Mouse (Mus musculus): ENCODE results near the gene Fam69b.

- TF ChIP-seq POLR2A (IDR thresholded peaks at IDR 0.05; ENCODE audit: control insufficient read depth, low read depth, low read length) (no peak), CTCF (IDR thresholded peaks at IDR 0.05; ENCODE audit: control insufficient read depth, insufficient read depth, insufficient replicate concordance, low read depth, low read length) (no peak)
These were observed 5.3 kb upstream of the Fam69b start for GRCm38 (mm10) chr2:26622984-26623383.
